Mouse (Mus musculus): ENCODE results near the gene Vstm2l.

DNA sequence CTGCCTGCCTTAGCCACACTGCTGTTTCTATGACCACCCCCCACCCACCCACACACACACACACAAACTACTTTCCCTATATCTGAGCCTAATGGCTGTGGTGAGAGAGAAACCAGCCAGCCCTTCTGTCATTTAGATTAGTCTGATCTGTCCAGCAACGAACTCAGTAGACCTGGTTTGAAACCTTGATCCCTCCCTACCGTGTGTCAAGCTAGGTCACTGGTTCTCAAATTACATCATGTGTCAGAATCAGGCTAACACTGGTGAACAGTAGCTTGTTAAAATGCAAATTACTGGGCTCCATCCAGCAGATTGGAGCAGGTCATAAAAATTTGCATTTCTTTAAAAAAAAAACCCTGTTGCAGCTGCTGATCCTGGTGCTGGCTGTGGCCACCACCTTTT lies 43.3 kb downstream of the Vstm2l start:
- TF ChIP-seq GATA1 (IDR thresholded peaks at IDR 0.05; ENCODE audit: borderline replicate concordance, low read length): no peak
- TF ChIP-seq FLI1 (IDR thresholded peaks at IDR 0.05; ENCODE audit: low read length): no peak

Data from megakaryocyte, embryonic 14.5 days (primary cell).